Mouse (Mus musculus) inflammation-experienced regulatory T-cells, adult 6 months (primary cell): ENCODE data around the gene Crisp4. TPM values are rescaled to one million over a fixed set of nuclear protein-coding genes. Genes with fewer than 3 reads are reported as not detected.

Source experiments
- ATAC-seq: one replicate; pipeline ENCODE4 v1.8.0; 2017
- polyA plus RNA-seq, 3 experiments: library from polyadenylated mRNA; unstranded; fragments of 100-300 nt; shearing (Covaris generic); gene quantifications; one replicate each; pipeline ENCODE4 v1.2.1; 2017

The Crisp4 gene
- not detected for polyA plus RNA-seq

DNA sequence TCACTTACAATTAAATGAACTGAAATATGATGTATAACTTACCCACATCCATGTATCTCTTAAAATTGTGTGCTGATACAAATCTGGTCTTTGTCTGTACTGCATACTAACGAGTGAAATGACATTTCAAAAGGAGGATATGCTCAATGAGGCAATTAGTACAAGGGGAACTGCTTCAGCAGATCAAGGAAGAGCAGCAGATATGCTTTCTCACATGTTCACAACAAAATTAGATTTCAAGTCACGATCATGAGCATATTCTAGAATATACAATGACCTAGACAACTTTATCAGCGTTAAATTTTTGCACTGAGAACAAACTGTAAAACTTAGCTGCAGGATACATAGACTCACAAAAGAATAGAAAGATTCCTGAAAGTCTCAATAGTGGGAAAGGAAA lies at the start of gene Crisp4:
Gene Crisp4, minus strand, starts transcription at position 101 of the 400 bp plus-strand sequence.
- ATAC-seq: no peak

DNA sequence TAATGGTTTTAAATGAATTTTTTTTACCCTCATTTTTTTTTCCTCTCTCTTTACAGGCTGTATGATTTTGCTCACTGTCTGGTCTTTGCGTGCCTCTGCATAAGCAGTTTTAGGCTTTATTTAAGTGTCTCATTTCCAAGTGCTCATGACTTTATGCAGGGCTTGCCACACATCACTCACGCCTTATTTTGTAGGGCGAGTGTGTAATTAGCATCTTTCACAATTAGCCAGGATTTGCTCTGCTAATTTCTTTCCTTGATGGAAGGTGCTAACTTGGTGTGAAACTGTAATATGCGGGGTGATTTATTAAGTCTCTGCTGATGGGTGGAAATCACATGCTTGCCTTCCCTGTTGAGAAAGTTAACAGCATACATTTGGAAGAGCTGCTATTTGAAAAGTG lies 46.0 kb upstream of the Crisp4 start:
- ATAC-seq: no peak

DNA sequence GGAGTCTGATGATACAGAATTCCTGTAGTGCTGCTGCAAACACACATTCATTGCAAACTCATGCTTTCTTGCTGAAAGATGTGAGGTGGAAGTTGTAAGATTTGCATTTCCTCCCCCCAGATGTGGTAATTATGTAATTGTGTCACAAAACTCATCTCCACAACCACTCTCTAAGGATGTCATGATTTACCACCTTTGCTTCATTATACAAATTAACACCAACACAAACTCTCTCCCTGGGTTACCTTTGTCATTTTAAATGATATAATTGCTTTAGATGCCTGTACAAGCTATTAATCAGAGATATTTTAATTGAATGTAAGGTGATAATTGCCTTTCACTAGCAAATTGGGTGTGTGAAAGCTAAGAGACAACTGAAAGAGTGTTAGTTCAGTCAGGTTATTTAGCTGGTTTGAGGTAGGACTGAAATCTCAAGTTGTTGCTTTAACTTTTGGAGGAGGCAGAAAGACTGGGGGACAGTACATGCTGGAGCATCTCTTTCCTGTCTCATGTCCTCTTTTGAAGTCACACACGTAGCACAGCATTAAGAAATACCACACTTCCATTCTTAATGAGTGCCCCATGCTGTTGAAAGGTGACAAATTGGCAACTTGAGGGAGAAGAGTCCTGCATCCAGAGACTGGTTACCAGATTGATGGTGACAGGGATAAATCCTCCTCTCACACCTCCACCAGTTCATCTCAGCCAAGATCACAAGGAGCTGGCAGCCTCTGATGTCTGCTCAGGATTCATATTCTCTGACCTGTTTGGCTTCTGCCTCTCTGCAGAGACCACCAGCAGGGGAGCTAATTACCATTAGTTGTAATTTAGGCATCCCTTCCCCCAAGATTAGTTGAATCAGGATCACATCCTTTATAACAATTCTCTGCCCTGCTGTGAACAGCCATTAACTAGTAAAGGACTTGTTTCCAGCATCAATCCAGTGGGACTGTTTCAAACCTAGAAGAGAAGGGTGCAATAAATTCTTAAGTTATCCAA lies 45.3 kb upstream of the Crisp4 start:
- ATAC-seq: no peak

DNA sequence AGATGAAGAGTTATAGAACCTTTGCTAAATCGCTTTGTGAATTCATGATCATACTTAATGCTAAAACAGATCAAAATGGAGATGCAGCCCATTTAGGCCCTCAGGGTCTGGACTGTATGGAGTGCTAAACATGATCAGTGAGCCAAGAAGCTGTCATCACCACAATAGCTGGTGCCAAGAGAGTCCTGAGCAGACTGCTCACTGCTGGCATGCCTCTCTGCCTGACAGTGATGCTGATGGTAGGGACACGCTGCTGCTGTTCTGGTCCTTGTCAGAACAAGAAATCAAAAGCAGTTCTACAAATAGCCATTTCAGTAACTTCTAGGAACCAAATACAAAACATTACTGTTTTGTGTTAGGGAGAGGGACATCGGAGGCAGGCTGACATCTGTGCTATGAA lies 35.5 kb upstream of the Crisp4 start:
- no peak for ATAC-seq

DNA sequence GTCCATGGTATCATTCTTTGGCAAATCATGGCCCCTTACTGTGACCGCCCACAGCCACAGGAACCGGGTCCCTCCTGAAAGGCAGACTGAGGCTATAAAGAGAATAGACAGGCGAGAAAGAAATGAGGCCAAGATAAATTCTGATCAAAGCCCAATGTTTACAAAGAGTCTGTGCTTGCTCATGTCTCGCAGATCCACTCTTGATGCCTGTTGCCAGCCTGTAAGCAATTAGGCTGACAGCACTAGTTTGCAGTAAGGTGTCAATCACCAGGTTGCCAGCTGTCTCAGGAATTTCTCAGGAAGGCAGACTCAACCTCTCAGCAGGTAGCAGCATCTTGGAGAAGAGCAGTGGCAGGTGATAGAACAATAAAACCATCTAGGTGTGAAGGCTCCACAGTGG lies 24.9 kb upstream of the Crisp4 start:
- ATAC-seq: no peak

DNA sequence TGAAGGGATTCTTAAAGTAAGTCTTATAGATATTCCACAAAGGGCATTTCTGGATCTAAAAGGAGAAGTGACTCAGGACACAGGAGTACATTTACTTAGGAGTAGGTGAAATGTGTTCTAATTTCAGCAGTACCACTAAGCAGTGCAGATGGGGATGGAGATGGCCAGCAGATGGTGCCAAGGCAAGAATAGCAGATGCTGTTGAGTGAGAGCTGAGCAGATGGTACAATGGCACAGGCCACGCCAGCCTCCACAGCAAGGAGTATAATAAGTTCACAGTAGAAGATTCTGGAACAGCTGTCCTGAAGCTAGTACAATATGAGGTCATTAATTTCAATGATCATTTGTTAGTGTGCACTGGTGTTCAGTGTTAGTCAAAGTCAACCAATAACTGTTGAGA lies 22.6 kb upstream of the Crisp4 start:
- no peak for ATAC-seq

DNA sequence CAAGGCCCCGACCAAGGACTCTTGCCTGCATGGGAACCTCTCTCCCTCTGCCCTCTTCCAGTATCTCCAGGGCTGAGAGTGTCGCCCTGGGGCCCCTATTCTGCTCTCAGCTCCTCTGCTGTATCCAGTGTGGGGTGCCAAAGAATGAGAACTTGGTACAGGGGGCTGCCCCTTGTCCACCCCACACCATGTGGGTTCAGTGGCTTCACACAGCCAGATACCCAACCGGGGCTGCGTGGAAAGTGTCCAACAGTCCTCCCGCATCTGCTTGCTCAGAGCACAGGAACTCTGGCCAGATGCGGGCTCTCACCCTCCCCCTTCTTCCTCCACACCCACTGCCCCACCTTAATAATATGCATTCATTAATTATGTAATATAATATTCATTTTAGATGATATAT lies 13.4 kb upstream of the Crisp4 start:
- no peak for ATAC-seq

DNA sequence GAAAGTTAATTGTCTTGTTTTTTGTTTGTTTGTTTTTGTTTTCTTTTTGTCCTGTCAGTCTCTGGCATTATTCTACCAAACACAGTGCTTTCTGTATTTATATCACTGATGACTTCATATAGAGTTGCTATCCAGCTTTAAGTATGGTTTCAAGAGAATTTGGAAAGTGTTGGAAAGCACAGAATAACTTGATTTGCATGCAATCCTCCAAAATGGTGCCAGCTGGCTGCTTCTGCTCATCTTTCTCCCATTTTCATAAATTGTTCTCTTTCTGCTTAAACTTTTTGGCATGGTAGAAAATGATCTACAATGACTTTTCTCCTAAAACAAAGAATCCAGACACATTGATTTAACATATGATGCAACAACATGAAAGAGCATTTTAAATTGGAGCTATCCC lies 2.5 kb upstream of the Crisp4 start:
- no peak for ATAC-seq

DNA sequence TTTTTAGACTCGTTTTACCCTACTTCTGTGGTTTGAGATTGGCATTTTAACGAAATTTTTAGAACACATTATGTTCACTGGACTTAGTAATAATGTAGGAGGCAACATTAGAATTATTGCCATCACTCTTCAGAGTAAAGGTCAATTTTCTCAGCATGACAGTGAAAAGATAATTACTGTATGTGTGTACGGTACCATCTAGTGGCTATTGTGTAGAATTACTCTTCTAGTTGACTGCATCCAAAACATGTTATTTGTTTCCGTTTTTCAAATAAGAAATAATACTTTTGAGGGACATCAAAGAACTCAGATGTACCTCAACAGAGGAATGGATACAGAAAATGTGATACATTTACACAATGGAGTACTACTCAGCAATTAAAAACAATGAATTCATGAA lies 14.0 kb downstream of the Crisp4 start:
- ATAC-seq: no peak

DNA sequence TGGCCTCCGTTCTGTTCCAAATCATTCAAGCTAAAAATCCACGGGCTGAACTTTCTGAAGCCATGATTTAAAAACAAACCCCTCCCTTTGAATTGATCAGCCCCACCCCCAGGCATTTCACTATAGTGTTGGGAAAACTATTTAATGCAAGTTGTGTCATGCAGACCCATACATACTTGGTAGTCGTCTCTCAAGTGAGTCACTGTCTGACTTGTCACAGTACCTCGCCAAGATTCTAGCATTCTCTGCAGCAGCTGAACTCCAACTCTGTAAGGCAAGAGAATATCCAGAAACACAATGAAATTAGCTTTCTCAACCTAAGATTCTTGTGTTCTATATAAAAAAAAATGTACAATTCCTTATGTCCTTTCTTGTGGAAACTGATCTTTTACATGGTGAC lies 15.7 kb downstream of the Crisp4 start:
- ATAC-seq: no peak

DNA sequence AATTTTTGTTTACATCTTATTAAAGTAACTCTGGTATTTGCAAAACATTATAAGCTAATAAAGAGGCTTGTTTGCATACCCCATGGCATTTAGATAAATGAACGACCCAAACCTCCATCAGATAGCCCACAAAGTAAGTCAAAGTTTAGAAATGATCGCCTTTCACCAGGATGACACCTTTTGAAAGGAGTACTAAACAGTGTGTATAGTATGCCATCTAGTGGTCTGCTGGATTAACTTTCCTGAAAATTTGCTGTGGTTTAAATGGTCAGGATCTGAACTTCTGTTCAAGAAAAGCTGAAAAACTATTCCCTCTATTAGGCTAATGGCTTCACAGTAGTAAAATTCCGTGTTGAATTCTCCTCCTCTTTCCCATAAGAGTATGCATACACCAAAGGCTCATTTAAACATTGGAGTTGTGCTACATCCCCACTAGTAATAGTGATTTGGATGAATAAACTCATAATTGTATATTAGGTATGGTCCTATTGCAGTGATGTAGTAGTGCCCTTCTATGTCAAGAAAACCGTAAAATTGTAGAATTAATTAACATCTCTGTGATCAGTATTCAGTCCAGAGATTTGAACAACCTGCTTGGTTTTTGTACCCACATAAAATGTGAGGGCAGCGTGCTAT lies 38.9 kb downstream of the Crisp4 start:
- ATAC-seq: no peak

DNA sequence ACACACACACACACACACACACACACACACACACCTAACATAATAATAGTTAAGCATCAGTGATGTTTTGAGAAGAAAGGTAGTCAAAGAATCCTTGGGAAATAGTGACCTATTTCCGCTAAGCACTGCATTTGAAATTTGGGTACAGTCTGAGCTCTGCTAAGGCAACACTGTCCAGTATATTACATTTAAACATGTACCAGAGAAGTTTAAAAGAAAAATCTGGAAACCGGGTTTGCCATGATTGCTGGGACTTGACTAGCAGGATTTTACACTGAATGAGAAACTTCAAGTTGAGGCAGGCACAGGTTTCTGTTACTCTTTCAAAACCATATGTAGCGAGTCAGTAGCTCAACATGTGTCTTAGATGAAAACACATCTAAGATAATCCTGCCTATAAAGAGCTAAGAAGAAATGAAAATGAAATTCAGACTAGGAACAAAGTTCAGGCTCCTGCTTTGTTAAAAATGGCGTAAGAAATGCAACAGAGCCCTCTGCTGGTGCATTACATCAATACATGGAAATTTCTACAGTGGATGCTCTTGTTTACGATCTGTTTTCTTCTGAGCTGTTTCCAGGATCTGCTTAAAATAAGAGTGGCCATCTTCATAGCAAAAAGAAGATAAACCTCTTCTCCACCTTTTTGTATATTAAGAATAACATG lies 39.7 kb downstream of the Crisp4 start:
- ATAC-seq: no peak

DNA sequence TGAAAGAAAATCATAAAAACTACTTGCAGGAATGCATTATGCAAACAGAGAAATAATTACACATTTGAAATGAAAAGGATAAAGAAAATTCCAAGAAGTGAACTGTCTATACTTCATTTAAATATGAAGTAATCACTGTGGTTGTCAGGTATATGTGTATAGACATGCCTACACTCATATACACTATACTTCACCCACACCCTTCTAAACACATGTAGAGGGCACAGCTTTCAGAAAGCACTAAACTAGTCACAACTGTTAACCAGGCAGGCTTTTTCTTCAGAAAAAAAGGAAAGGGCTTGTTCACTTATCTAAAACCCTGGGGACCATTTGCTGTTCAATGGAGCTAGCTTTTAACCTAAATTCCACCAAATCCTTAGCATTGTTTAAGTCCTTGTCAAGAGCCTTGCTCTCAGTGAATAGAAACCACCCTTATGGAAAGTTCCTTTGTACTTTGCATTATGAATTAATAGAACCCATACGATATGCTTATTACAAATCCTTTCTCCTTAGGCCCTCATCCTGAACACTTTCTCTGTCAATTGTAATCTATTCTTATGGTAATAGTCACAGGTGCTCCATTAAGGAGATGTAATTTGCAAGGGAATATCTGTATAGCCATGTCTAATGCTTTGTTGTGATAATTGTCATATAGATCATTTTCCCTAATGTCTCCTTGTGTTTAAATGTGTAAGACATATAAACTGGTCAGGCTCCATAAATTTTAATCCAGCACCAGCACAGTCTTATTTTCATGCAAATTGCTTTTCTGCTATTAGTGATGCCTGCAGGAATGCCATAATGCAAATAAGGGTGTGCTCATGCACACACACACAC lies 40.5 kb downstream of the Crisp4 start:
- ATAC-seq: no peak

Other genes starting within 250 kb of the Crisp4 start
- not detected for gene Defb18, start 91.5 kb upstream of the Crisp4 start, polyA plus RNA-seq
- not detected for gene Defb41, start 119.2 kb upstream of the Crisp4 start, polyA plus RNA-seq